Mouse (Mus musculus) CH12.LX (cell line): Measurements from ENCODE around the gene AI467606.

Source experiments
- CTCF ChIP-seq, 2 experiments: IDR thresholded peaks in 1 of 2; conservative IDR thresholded peaks in 1 of 2; 2 replicates each; pipeline ENCODE4 v1.5.1; 2011 to 2012; ENCODE audit warnings: low read depth in 2 of 2, low read length in 2 of 2, improper control_type of control experiment in 1 of 2, inconsistent platforms in 1 of 2, mild to moderate bottlenecking in 1 of 2, moderate library complexity in 1 of 2
- POLR2A ChIP-seq: IDR thresholded peaks from 2 replicates; pipeline ENCODE4 v1.6.1; 2011; ENCODE audit warnings: low read depth, mild to moderate bottlenecking, improper control_type of control experiment, low read length

DNA sequence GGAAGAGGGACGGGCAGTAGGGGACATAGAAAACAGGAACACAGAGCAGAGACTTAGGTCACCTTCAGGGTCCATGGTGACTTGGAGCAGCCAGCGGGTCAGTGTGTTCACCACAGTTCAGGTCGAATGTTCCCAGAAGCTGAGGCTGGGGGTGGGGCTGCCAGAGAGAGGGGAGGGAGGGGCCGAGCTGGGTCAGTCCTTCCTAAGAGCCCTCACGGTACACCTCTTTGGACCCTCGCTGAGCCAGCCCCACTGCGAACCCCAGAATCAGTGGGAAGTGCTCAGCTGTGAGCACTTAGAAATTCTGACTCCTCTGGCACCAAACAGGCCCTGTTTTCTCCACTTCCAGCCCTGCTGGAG lies 30.7 kb downstream of the AI467606 start, which contains the start of gene Qprt:
- no peak for TF ChIP-seq POLR2A
- TF ChIP-seq CTCF (conservative IDR thresholded peaks at IDR 0.05 in 1 of 2, IDR thresholded peaks at IDR 0.05 in 1 of 2; ENCODE audit: low read depth in 2 of 2, low read length in 2 of 2), result no peak
